Mouse (Mus musculus) stomach, postnatal 0 days (tissue): ENCODE measurements around the gene Magi2. TPM values are rescaled to one million over a fixed set of nuclear protein-coding genes. Genes with fewer than 3 reads are reported as not detected.

Experiments used
- ATAC-seq: fragments of 200-750 bp; cut with Nextera tagmentation; 2 replicates; pipeline ENCODE4 v1.8.0; 2017; ENCODE audit not compliant: low FRiP score, low TSS enrichment
- DNase-seq: peaks from one replicate; pipeline ENCODE4 v3.0.0-alpha.2; 2016; ENCODE audit warnings: low spot score
- H3K27ac ChIP-seq: fragments of 300-500 bp; sonication (generic); replicated peaks from 2 replicates; pipeline ENCODE4 v1.5.1; 2014; ENCODE audit warnings: mild to moderate bottlenecking, control low read depth
- H3K27me3 ChIP-seq: fragments of 300-500 bp; sonication (generic); 2 replicates; pipeline ENCODE4 v1.6.1; 2014; ENCODE audit warnings: low read length; ENCODE audit not compliant: control insufficient read depth, insufficient read depth
- H3K36me3 ChIP-seq: fragments of 300-500 bp; sonication (generic); 2 replicates; pipeline ENCODE4 v1.6.1; 2014; ENCODE audit warnings: low read length, mixed read lengths; ENCODE audit not compliant: control insufficient read depth, insufficient read depth
- H3K4me1 ChIP-seq: fragments of 300-500 bp; sonication (generic); replicated peaks from 2 replicates; pipeline ENCODE4 v1.6.1; 2014; ENCODE audit warnings: antibody characterized with exemption; ENCODE audit not compliant: control insufficient read depth, insufficient read depth
- H3K4me2 ChIP-seq: fragments of 300-500 bp; sonication (generic); replicated peaks from 2 replicates; pipeline ENCODE4 v1.6.1; 2014; ENCODE audit warnings: low read depth, mild to moderate bottlenecking, control low read depth, moderate library complexity
- H3K4me3 ChIP-seq: fragments of 300-500 bp; sonication (generic); 2 replicates; pipeline ENCODE4 v1.5.1; 2014; ENCODE audit warnings: low read depth, low read length, control low read depth
- H3K9ac ChIP-seq: fragments of 300-500 bp; sonication (generic); 2 replicates; pipeline ENCODE4 v1.6.1; 2014; ENCODE audit warnings: mild to moderate bottlenecking, low read length, control low read depth, mixed read lengths
- H3K9me3 ChIP-seq: fragments of 300-500 bp; sonication (generic); 2 replicates; pipeline ENCODE4 v1.6.1; 2016; ENCODE audit warnings: low read length; ENCODE audit not compliant: control insufficient read depth
- CTCF ChIP-seq: IDR thresholded peaks from 2 replicates; pipeline ENCODE4 v1.5.1; 2016; ENCODE audit warnings: antibody characterized with exemption, low read depth, mild to moderate bottlenecking, moderate library complexity
- EP300 ChIP-seq: optimal IDR thresholded peaks from 2 replicates; pipeline ENCODE3; 2016; ENCODE audit warnings: antibody characterized with exemption
- whole genome bisulfite sequencing: fragments of 180-500 bp; shearing (Covaris S2); extraction: QIAGEN DNeasy Blood & Tissue Kit; methylation state at CpG from one replicate; pipeline ENCODE4 v1.1.7; 2014; 5-methylcytosine and 5-hydroxymethylcytosine counted together
- polyA plus RNA-seq: library from polyadenylated mRNA; unstranded; fragments of >200 nt; fragmentation: Nextera tagmentation; extraction: Ambion mirVana; gene quantifications from 2 replicates; pipeline ENCODE4 v1.2.1, GENCODE M21; 2015

The Magi2 gene
- polyA plus RNA-seq, 1 experiment from 2014 or later = 1.9 TPM

DNA sequence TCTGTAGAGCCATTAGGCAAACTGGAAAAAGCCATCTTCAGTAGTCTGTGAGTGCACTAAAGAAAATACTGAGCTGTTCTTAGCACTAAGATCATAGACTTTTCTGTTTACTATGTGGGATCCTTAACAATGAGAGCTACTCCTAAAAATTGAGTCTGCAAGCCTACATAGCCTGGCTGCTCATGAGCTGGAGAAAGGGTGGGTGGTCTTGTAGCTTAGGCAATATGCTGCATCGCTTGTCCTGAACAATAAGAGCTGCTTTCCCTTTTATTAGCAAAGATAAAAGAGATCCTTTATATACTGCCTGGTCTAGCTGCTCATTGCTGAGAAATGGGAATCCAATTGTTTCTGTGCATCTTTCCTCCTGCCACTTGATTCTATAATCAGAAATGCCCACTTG lies 841.7 kb downstream of the Magi2 start:
- 84% methylated on average over 1 of the region's 1 CpGs for WGBS
- ATAC-seq (no peak), DNase-seq (no peak)
- H3K27ac ChIP-seq = no peak overlapping the region
- H3K9me3 ChIP-seq = no peaks in the 10 kb centered on the region
- no peaks in the 10 kb centered on the region for H3K27me3 ChIP-seq
- no peak overlapping the region for H3K9ac ChIP-seq
- H3K4me2 ChIP-seq = no peak overlapping the region
- TF ChIP-seq CTCF (no peak), EP300 (no peak)
- H3K4me3 ChIP-seq = no peak overlapping the region
- H3K36me3 ChIP-seq = no peaks in the 10 kb centered on the region
- H3K4me1 ChIP-seq = no peaks in the 10 kb centered on the region

DNA sequence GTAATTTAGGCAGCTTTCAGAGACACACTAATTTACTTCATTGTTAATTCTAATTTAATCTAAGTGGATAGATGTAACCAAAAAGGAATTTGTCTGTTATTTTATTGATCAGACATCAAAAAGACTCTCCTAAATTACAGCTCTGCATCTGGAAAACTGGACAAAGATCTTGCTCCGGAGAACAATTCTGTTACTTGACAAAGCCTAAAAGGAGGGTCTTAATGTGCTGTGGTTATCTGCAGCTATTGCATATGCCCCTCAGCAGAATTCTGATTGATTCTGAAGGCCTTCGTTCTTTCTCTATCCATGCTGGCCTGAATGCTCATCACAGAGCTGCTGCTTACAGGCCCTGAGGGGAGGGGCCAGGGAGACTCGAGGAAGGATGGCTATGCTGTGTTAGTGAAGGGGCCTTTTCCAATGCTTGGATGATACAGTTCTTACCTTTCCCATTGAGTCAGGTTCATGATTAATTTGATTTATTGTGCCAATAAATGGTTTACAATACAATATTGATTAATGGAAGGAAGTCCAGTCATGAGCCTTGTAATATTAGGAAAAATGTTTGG lies 842.2 kb downstream of the Magi2 start:
- H3K4me2 ChIP-seq = no peak overlapping the region
- H3K27ac ChIP-seq = no peak overlapping the region
- H3K9ac ChIP-seq = no peak overlapping the region
- H3K27me3 ChIP-seq = no peaks in the 10 kb centered on the region
- no peaks in the 10 kb centered on the region for H3K4me1 ChIP-seq
- H3K4me3 ChIP-seq = no peak overlapping the region
- ATAC-seq = no peak
- no peaks in the 10 kb centered on the region for H3K9me3 ChIP-seq
- no peaks in the 10 kb centered on the region for H3K36me3 ChIP-seq
- WGBS = 66% methylated on average over 3 of the region's 3 CpGs
- TF ChIP-seq CTCF = no peak
- TF ChIP-seq EP300 = no peak
- DNase-seq = no peak

DNA sequence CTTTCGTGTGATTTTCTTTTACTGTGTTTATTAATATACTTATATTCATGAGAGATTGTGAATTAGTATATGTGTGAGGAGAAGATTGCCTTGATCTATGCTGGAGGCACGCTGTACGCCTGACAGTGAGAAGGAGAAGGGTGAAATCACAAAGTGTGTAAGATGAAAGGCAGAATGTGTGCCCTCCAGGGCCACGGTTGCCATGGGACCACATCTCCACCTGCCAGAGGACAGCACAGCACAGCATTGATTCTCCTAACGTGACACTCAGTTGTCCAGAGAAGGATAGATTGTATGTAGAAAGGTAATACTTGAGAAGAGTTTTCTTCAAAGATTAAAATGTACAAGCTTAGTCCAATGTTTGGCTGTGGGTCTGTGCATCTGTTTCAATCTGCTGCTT lies 847.3 kb downstream of the Magi2 start:
- 75% methylated on average over 5 of the region's 5 CpGs for WGBS
- Histone ChIP-seq H3K4me2 (no peak overlapping the region), H3K27ac (no peak overlapping the region), H3K36me3 (no peaks in the 10 kb centered on the region), H3K9ac (no peak overlapping the region), H3K27me3 (no peaks in the 10 kb centered on the region), H3K4me3 (no peak overlapping the region), H3K4me1 (no peaks in the 10 kb centered on the region), H3K9me3 (no peaks in the 10 kb centered on the region)
- DNase-seq = no peak
- no peak for TF ChIP-seq CTCF
- no peak for TF ChIP-seq EP300
- ATAC-seq = no peak

DNA sequence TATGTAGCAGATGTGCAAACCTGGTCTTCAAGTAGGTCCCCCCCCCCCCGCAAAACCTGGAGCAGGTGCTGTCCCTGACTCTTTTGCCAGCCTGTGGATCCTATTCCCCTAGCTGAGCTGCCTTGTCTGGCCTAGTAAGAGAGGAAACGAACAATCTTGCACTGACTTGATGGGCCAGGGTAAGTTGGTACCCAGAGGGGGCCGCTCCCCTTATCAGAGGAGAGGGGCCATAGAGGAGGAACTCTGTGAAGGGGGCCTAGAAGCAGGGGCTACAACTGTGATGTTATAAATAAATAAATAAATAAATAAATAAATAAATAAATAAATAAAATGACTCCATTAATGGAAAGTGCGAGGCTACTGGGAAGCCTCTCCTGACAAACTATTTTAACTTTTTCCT lies 848.0 kb downstream of the Magi2 start:
- no peak for TF ChIP-seq CTCF
- TF ChIP-seq EP300 = no peak
- Histone ChIP-seq H3K27ac (no peak overlapping the region), H3K4me3 (no peak overlapping the region), H3K36me3 (no peaks in the 10 kb centered on the region), H3K27me3 (no peaks in the 10 kb centered on the region), H3K9ac (no peak overlapping the region), H3K4me1 (no peaks in the 10 kb centered on the region), H3K9me3 (no peaks in the 10 kb centered on the region), H3K4me2 (no peak overlapping the region)
- DNase-seq (no peak), ATAC-seq (no peak)
- WGBS = 92% methylated on average over 4 of the region's 4 CpGs

DNA sequence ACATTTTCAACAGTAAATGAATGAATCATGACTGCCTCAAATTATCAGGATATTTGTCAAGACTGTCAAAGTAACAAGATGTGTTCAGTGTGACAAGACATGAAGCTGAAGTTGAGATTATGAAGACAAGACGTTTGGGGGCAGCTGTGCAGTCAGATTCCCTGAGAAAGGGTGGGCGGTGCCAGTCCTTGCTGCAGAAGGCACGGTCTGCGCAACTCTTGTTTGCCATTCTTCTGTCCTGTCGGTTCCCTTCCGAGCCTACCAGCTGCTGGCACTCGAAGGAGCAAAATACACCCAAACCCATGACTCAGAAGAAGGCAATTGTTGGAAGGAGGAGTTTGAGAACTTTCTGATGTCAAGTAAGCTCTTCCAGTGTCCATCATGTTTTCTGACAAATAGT lies 852.1 kb downstream of the Magi2 start:
- no peak overlapping the region for H3K4me2 ChIP-seq
- H3K4me1 ChIP-seq = no peaks in the 10 kb centered on the region
- no peak for DNase-seq
- H3K27ac ChIP-seq = no peak overlapping the region
- no peak overlapping the region for H3K4me3 ChIP-seq
- no peak for ATAC-seq
- H3K27me3 ChIP-seq = no peaks in the 10 kb centered on the region
- H3K9ac ChIP-seq = no peak overlapping the region
- WGBS = 70% methylated on average over 7 of the region's 7 CpGs
- H3K9me3 ChIP-seq = no peaks in the 10 kb centered on the region
- TF ChIP-seq EP300 (no peak), CTCF (no peak)
- H3K36me3 ChIP-seq = no peaks in the 10 kb centered on the region

DNA sequence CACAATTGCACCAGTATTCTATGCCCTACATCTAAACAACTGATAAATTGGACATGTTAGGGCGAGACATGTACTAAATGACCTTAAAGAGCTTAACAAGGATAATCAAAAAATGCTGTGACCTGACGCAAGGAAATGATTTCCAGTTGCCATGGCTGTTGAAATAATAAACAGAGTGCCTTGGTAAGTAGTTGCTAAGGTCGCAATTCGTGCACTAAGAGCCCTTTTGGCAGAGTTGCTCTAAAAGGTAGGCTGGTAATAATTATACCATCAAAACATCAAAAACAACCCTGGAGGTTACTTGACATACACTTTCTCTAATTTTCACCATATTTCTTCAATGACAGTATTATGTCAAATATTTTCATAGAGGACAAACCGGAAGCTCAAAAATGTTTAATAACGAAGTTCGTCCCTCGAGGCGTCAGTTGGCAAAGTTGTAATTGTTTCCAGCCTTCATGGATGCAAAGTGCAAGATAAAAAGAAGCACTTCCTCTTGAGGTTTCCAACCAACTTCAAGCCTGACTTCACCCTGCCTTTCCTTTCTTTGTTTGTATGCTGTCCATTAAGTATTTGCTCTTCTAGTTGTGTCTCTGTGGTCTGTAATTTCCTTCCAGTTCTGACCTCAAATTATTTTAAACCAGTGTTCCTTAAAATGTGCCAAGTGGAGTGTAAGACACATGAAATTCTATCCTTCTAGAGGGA lies 853.9 kb downstream of the Magi2 start:
- H3K4me3 ChIP-seq = no peak overlapping the region
- no peak overlapping the region for H3K27ac ChIP-seq
- H3K9ac ChIP-seq = no peak overlapping the region
- DNase-seq = no peak
- no peaks in the 10 kb centered on the region for H3K4me1 ChIP-seq
- no peaks in the 10 kb centered on the region for H3K36me3 ChIP-seq
- no peak for ATAC-seq
- H3K4me2 ChIP-seq = no peak overlapping the region
- TF ChIP-seq CTCF = no peak
- no peak for TF ChIP-seq EP300
- 73% methylated on average over 9 of the region's 9 CpGs for WGBS
- H3K27me3 ChIP-seq = no peaks in the 10 kb centered on the region
- no peaks in the 10 kb centered on the region for H3K9me3 ChIP-seq
